Mouse (Mus musculus): ENCODE results near the gene Bet1l. TPM values are rescaled to one million over a fixed set of nuclear protein-coding genes. Genes with fewer than 3 reads are reported as not detected.

Gene Bet1l
- total and polyA plus RNA-seq, 2 experiments from 2014 or later, result 19.1 to 49.9 TPM

DNA sequence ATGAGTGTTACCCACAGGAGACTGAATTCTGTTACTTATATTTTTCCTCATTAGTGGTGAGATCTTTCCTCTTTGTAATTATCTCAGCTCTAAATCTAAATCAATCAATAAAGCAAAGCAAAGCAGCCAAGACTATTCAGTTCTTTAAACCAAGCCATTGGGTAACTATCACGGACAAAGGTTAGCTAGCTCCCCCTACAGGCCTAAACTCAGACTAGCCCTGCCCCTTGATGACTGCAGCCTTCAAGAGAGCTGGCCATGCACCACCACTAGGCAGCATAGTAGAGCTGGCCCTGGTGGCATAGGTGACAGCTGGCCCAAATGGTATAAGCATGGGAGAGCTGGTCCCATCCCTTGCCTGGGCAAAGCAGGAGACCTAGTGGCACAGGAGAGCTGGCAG, 51.7 kb downstream of the Bet1l start:
- peak; percentile 77 for TF ChIP-seq CTCF (IDR thresholded peaks at IDR 0.05)
- peaks cover 14% of the 10 kb centered on the region; the same call in 1 of the 2 replicates for H3K36me3 ChIP-seq (ENCODE audit: insufficient read depth, low read length)
- WGBS, result 16% methylated on average over 1 of the region's 1 CpGs
- no peaks in the 10 kb centered on the region for H3K4me1 ChIP-seq (ENCODE audit: insufficient read depth, low read length)
- no peak overlapping the region for H3K27ac ChIP-seq (ENCODE audit: low read depth, low read length)
- H3K27me3 ChIP-seq (ENCODE audit: insufficient read depth, low read length), result no peaks in the 10 kb centered on the region
- ATAC-seq (ENCODE audit: low FRiP score) (peak; percentile 50; the same call in 1 of the 2 replicates), DNase-seq (ENCODE audit: low spot score) (peak; percentile 59)
- H3K4me2 ChIP-seq (ENCODE audit: low read depth, low read length, poor library complexity, severe bottlenecking), result no peak overlapping the region
- no peak overlapping the region for H3K4me3 ChIP-seq (ENCODE audit: low read depth, low read length)
- no peaks in the 10 kb centered on the region for H3K9me3 ChIP-seq (ENCODE audit: low read length)
- no peak overlapping the region for H3K9ac ChIP-seq (replicated peaks; ENCODE audit: low read length, poor library complexity, severe bottlenecking)

Other genes with a start within 250 kb of the Bet1l start
- gene Olfr61, start 228.6 kb downstream of the Bet1l start, total RNA-seq (2014; rRNA removed), result not detected in 2 replicates
- not detected in 2 replicates for gene Olfr61, start 228.6 kb downstream of the Bet1l start, polyA plus RNA-seq (2015; fragmentation: Nextera tagmentation; extraction: Ambion mirVana)
- not detected in 2 replicates for gene Olfr53, start 211.1 kb downstream of the Bet1l start, total RNA-seq (2014; rRNA removed)
- not detected in 2 replicates for gene Olfr53, start 211.1 kb downstream of the Bet1l start, polyA plus RNA-seq (2015; fragmentation: Nextera tagmentation; extraction: Ambion mirVana)
- 0.05 TPM in 1 of 2 replicates, not detected in the other for gene Olfr539, start 197.6 kb downstream of the Bet1l start, total RNA-seq (2014; rRNA removed)
- gene Olfr539, start 197.6 kb downstream of the Bet1l start, polyA plus RNA-seq (2015; fragmentation: Nextera tagmentation; extraction: Ambion mirVana), result 0.04 TPM in 1 of 2 replicates, not detected in the other
- not detected in 2 replicates for gene Olfr45, start 175.6 kb downstream of the Bet1l start, total RNA-seq (2014; rRNA removed)
- not detected in 2 replicates for gene Olfr45, start 175.6 kb downstream of the Bet1l start, polyA plus RNA-seq (2015; fragmentation: Nextera tagmentation; extraction: Ambion mirVana)
- not detected in 2 replicates for gene Olfr541, start 160.3 kb downstream of the Bet1l start, total RNA-seq (2014; rRNA removed)
- gene Olfr541, start 160.3 kb downstream of the Bet1l start, polyA plus RNA-seq (2015; fragmentation: Nextera tagmentation; extraction: Ambion mirVana), result not detected in 2 replicates
- not detected in 2 replicates for gene Cyp2e1, start 93.8 kb downstream of the Bet1l start, total RNA-seq (2014; rRNA removed)
- not detected in 2 replicates for gene Cyp2e1, start 93.8 kb downstream of the Bet1l start, polyA plus RNA-seq (2015; fragmentation: Nextera tagmentation; extraction: Ambion mirVana)
- 0.55 TPM in 1 of 2 replicates, not detected in the other for gene Syce1, start 69.7 kb downstream of the Bet1l start, total RNA-seq (2014; rRNA removed)
- gene Syce1, start 69.7 kb downstream of the Bet1l start, polyA plus RNA-seq (2015; fragmentation: Nextera tagmentation; extraction: Ambion mirVana), result 0.14 and 0.26 TPM in 2 replicates
- gene Zfp941, start 35.4 kb downstream of the Bet1l start, total RNA-seq (2014; rRNA removed), result 30.0 and 37.6 TPM in 2 replicates
- gene Zfp941, start 35.4 kb downstream of the Bet1l start, polyA plus RNA-seq (2015; fragmentation: Nextera tagmentation; extraction: Ambion mirVana), result 26.1 and 30.9 TPM in 2 replicates
- 0.71 TPM in 1 of 2 replicates, not detected in the other for gene Urah, start 22.6 kb downstream of the Bet1l start, total RNA-seq (2014; rRNA removed)
- gene Urah, start 22.6 kb downstream of the Bet1l start, polyA plus RNA-seq (2015; fragmentation: Nextera tagmentation; extraction: Ambion mirVana), result 0.23 and 0.26 TPM in 2 replicates
- gene Scgb1c1, start 12.0 kb downstream of the Bet1l start, total RNA-seq (2014; rRNA removed), result not detected in 2 replicates
- gene Scgb1c1, start 12.0 kb downstream of the Bet1l start, polyA plus RNA-seq (2015; fragmentation: Nextera tagmentation; extraction: Ambion mirVana), result not detected in 2 replicates
- gene Odf3, start 9.8 kb downstream of the Bet1l start, total RNA-seq (2014; rRNA removed), result not detected in 2 replicates
- gene Odf3, start 9.8 kb downstream of the Bet1l start, polyA plus RNA-seq (2015; fragmentation: Nextera tagmentation; extraction: Ambion mirVana), result 0.17 and 0.22 TPM in 2 replicates
- 0.27 and 2.5 TPM in 2 replicates for gene Gm45785, start 1.2 kb downstream of the Bet1l start, total RNA-seq (2014; rRNA removed)
- 0.20 TPM in 1 of 2 replicates, not detected in the other for gene Gm45785, start 1.2 kb downstream of the Bet1l start, polyA plus RNA-seq (2015; fragmentation: Nextera tagmentation; extraction: Ambion mirVana)
- gene Ric8a, start 620 bp downstream of the Bet1l start, total RNA-seq (2014; rRNA removed), result 81.2 and 127 TPM in 2 replicates
- gene Ric8a, start 620 bp downstream of the Bet1l start, polyA plus RNA-seq (2015; fragmentation: Nextera tagmentation; extraction: Ambion mirVana), result 91.8 and 98.1 TPM in 2 replicates
- gene Psmd13, start 24.4 kb upstream of the Bet1l start, total RNA-seq (2014; rRNA removed), result 107 and 136 TPM in 2 replicates
- 245 and 265 TPM in 2 replicates for gene Psmd13, start 24.4 kb upstream of the Bet1l start, polyA plus RNA-seq (2015; fragmentation: Nextera tagmentation; extraction: Ambion mirVana)
- gene Sirt3, start 24.7 kb upstream of the Bet1l start, total RNA-seq (2014; rRNA removed), result 55.5 and 66.3 TPM in 2 replicates
- 60.9 and 72.3 TPM in 2 replicates for gene Sirt3, start 24.7 kb upstream of the Bet1l start, polyA plus RNA-seq (2015; fragmentation: Nextera tagmentation; extraction: Ambion mirVana)
- gene Cox8b, start 42.9 kb upstream of the Bet1l start, total RNA-seq (2014; rRNA removed), result not detected in 2 replicates
- gene Cox8b, start 42.9 kb upstream of the Bet1l start, polyA plus RNA-seq (2015; fragmentation: Nextera tagmentation; extraction: Ambion mirVana), result not detected in 2 replicates
- 0.24 and 0.82 TPM in 2 replicates for gene Nlrp6, start 63.3 kb upstream of the Bet1l start, total RNA-seq (2014; rRNA removed)
- gene Nlrp6, start 63.3 kb upstream of the Bet1l start, polyA plus RNA-seq (2015; fragmentation: Nextera tagmentation; extraction: Ambion mirVana), result 0.90 and 0.99 TPM in 2 replicates
- gene Pgghg, start 83.8 kb upstream of the Bet1l start, total RNA-seq (2014; rRNA removed), result 7.8 and 10.5 TPM in 2 replicates
- 4.3 and 4.4 TPM in 2 replicates for gene Pgghg, start 83.8 kb upstream of the Bet1l start, polyA plus RNA-seq (2015; fragmentation: Nextera tagmentation; extraction: Ambion mirVana)
- 0.99 TPM in 1 of 2 replicates, not detected in the other for gene Ifitm5, start 92.7 kb upstream of the Bet1l start, total RNA-seq (2014; rRNA removed)
- gene Ifitm5, start 92.7 kb upstream of the Bet1l start, polyA plus RNA-seq (2015; fragmentation: Nextera tagmentation; extraction: Ambion mirVana), result 0.63 TPM in 1 of 2 replicates, not detected in the other
- gene Gm45717, start 98.4 kb upstream of the Bet1l start, total RNA-seq (2014; rRNA removed), result not detected in 2 replicates
- gene Gm45717, start 98.4 kb upstream of the Bet1l start, polyA plus RNA-seq (2015; fragmentation: Nextera tagmentation; extraction: Ambion mirVana), result 0.81 TPM in 1 of 2 replicates, not detected in the other
- 66.6 and 79.1 TPM in 2 replicates for gene Ifitm2, start 98.4 kb upstream of the Bet1l start, total RNA-seq (2014; rRNA removed)
- 200 and 218 TPM in 2 replicates for gene Ifitm2, start 98.4 kb upstream of the Bet1l start, polyA plus RNA-seq (2015; fragmentation: Nextera tagmentation; extraction: Ambion mirVana)
- 9.7 and 16.3 TPM in 2 replicates for gene Ifitm1, start 109.6 kb upstream of the Bet1l start, total RNA-seq (2014; rRNA removed)
- 14.6 and 21.2 TPM in 2 replicates for gene Ifitm1, start 109.6 kb upstream of the Bet1l start, polyA plus RNA-seq (2015; fragmentation: Nextera tagmentation; extraction: Ambion mirVana)
- 22.5 and 39.3 TPM in 2 replicates for gene Ifitm3, start 153.2 kb upstream of the Bet1l start, total RNA-seq (2014; rRNA removed)
- 67.8 and 80.5 TPM in 2 replicates for gene Ifitm3, start 153.2 kb upstream of the Bet1l start, polyA plus RNA-seq (2015; fragmentation: Nextera tagmentation; extraction: Ambion mirVana)
- gene Ifitm6, start 160.3 kb upstream of the Bet1l start, total RNA-seq (2014; rRNA removed), result 0.99 and 1.1 TPM in 2 replicates
- gene Ifitm6, start 160.3 kb upstream of the Bet1l start, polyA plus RNA-seq (2015; fragmentation: Nextera tagmentation; extraction: Ambion mirVana), result 0.81 and 0.83 TPM in 2 replicates
- gene Gm17387, start 171.6 kb upstream of the Bet1l start, total RNA-seq (2014; rRNA removed), result not detected in 2 replicates
- not detected in 2 replicates for gene Gm17387, start 171.6 kb upstream of the Bet1l start, polyA plus RNA-seq (2015; fragmentation: Nextera tagmentation; extraction: Ambion mirVana)
- gene B4galnt4, start 203.5 kb upstream of the Bet1l start, total RNA-seq (2014; rRNA removed), result 133 and 146 TPM in 2 replicates
- gene B4galnt4, start 203.5 kb upstream of the Bet1l start, polyA plus RNA-seq (2015; fragmentation: Nextera tagmentation; extraction: Ambion mirVana), result 52.1 and 53.9 TPM in 2 replicates
- 0.49 TPM in 1 of 2 replicates, not detected in the other for gene Pkp3, start 220.6 kb upstream of the Bet1l start, total RNA-seq (2014; rRNA removed)
- gene Pkp3, start 220.6 kb upstream of the Bet1l start, polyA plus RNA-seq (2015; fragmentation: Nextera tagmentation; extraction: Ambion mirVana), result not detected in 2 replicates
- gene Sigirr, start 243.0 kb upstream of the Bet1l start, total RNA-seq (2014; rRNA removed), result 1.1 and 3.9 TPM in 2 replicates
- gene Sigirr, start 243.0 kb upstream of the Bet1l start, polyA plus RNA-seq (2015; fragmentation: Nextera tagmentation; extraction: Ambion mirVana), result 1.8 and 2.0 TPM in 2 replicates